ENCODE assay signal across 9 mouse cellular contexts in genomic region chr7:38191571-38191970, GRCm38 (mm10). TPM values are rescaled to one million over a fixed set of nuclear protein-coding genes. Genes with fewer than 3 reads are reported as not detected.
DNase-seq lines count a peak whose midpoint lies in the region; TF ChIP-seq lines count a peak whose summit lies in the region.
"Had no signal": no experiment of that assay in that cellular context is flagged by ENCODE, and none has a peak within 500 bp of the region (broad histone marks: within the 10 kb centered on the region; RNA-seq: fewer than 3 reads in every experiment).

No protein-coding gene starts in this region.

- peak; percentile 60 for TF ChIP-seq CTCF in layer of hippocampus, adult 2 months (conservative IDR thresholded peaks at IDR 0.05)
- peak; percentile 90 for TF ChIP-seq CTCF in E14TG2a.4 (conservative IDR thresholded peaks at IDR 0.05; ENCODE audit: low read length)

- H3K27ac ChIP-seq in layer of hippocampus, adult 2 months = no peak overlapping the region
- H3K27ac ChIP-seq: midbrain, embryonic 12.5 days had no signal

- H3K9me3 ChIP-seq in E14TG2a.4 (ENCODE audit: low read length) = no peaks in the 10 kb centered on the region
- H3K9me3 ChIP-seq: midbrain, embryonic 12.5 days had no signal

- peaks cover 3% of the 10 kb centered on the region; the same call in 1 of the 2 replicates for H3K36me3 ChIP-seq in E14TG2a.4 (ENCODE audit: insufficient read depth, low read length)

- no peak overlapping the region for H3K4me3 ChIP-seq in layer of hippocampus, adult 2 months
- H3K4me3 ChIP-seq in E14TG2a.4 (replicated peaks; ENCODE audit: low read length) = peak overlapping the region; percentile 39; the same call in 1 of the 2 replicates
- H3K4me3 ChIP-seq: midbrain, embryonic 12.5 days had no signal

- H3K4me1 ChIP-seq in E14TG2a.4 (replicated peaks; ENCODE audit: low read depth, low read length) = peaks cover 36% of the 10 kb centered on the region
- H3K4me1 ChIP-seq: midbrain, embryonic 12.5 days had no signal

- DNase-seq in adrenal gland, postnatal 14 days = peak; percentile 58
- DNase-seq in adrenal gland, postnatal 10 days = no peak
- DNase-seq in layer of hippocampus, adult 2 months (ENCODE audit: low spot score in 2 of 2) = no peak
- no peak for DNase-seq in layer of hippocampus, postnatal 25 days (ENCODE audit: extremely low spot score in 1 of 2, low spot score in 1 of 2)
- DNase-seq in induced T-regulatory cell, adult 2 months (ENCODE audit: low read depth) = peak; percentile 64
- DNase-seq in adipocyte (ENCODE audit: low spot score) = no peak
- DNase-seq in right cerebral cortex, postnatal 4 days = no peak

- H3K27me3 ChIP-seq in E14TG2a.4 (ENCODE audit: insufficient read depth, low read length) = no peaks in the 10 kb centered on the region
- H3K27me3 ChIP-seq: midbrain, embryonic 12.5 days had no signal

RNA-seq across cellular contexts. Expression of gene 1600014C10Rik, which starts 8.6 kb away (rescaled TPM):
- 36.1 and 50.2 TPM in 2 replicates for total RNA-seq in adrenal gland, postnatal 14 days (2021)
- 10 to 100 TPM; 45.5 to 58.0 TPM for total RNA-seq in adrenal gland, postnatal 10 days (2021)
- 10 to 100 TPM; 24.0 to 29.5 TPM for total RNA-seq in layer of hippocampus, adult 2 months (2021)
- total RNA-seq in layer of hippocampus, postnatal 25 days (2021) = 10 to 100 TPM; 22.8 to 28.3 TPM

RNA-seq across cellular contexts. Expression of gene Plekhf1, which starts 36.2 kb away (rescaled TPM):
- total RNA-seq in adrenal gland, postnatal 14 days (2021) = 6.0 and 7.6 TPM in 2 replicates
- total RNA-seq in adrenal gland, postnatal 10 days (2021) = 1 to 10 TPM; 4.2 to 6.1 TPM
- total RNA-seq in layer of hippocampus, adult 2 months (2021) = 1 to 10 TPM; 2.1 to 2.6 TPM
- 1 to 10 TPM; 1.5 to 3.1 TPM for total RNA-seq in layer of hippocampus, postnatal 25 days (2021)

Comparison
In these comparisons a context has a peak if more than half of its experiments do, and no peak if none do; other contexts are left out.
1. DNase-seq: peak in adrenal gland, postnatal 14 days (single experiment) and induced T-regulatory cell, adult 2 months (single experiment); none in adrenal gland, postnatal 10 days (single experiment), layer of hippocampus, adult 2 months (0 of 2), layer of hippocampus, postnatal 25 days (0 of 2), adipocyte (single experiment) and right cerebral cortex, postnatal 4 days (single experiment).